Mouse (Mus musculus) midbrain, embryonic 15.5 days (tissue): ENCODE measurements around the gene Gm49510. TPM values are rescaled to one million over a fixed set of nuclear protein-coding genes. Genes with fewer than 3 reads are reported as not detected.
A peak's percentile ranks its signal among the peaks of the same experiment; 100 is the strongest.

Experiments used
- ATAC-seq: fragments of 200-750 bp; cut with Nextera tagmentation; replicated peaks from 2 replicates; pipeline ENCODE4 v1.8.0; 2017; ENCODE audit warnings: moderate TSS enrichment
- H3K27ac ChIP-seq: fragments of 300-500 bp; sonication (generic); 2 replicates; pipeline ENCODE4 v1.5.1; 2015; ENCODE audit warnings: mild to moderate bottlenecking, inconsistent platforms
- H3K27me3 ChIP-seq: fragments of 300-500 bp; sonication (generic); replicated peaks from 2 replicates; pipeline ENCODE4 v1.6.1; 2015; ENCODE audit warnings: inconsistent platforms
- H3K36me3 ChIP-seq: fragments of 300-500 bp; sonication (generic); replicated peaks from 2 replicates; pipeline ENCODE4 v1.6.1; 2015; ENCODE audit warnings: inconsistent platforms
- H3K4me1 ChIP-seq: fragments of 300-500 bp; sonication (generic); 2 replicates; pipeline ENCODE4 v1.6.1; 2015; ENCODE audit warnings: inconsistent platforms
- H3K4me2 ChIP-seq: fragments of 300-500 bp; sonication (generic); 2 replicates; pipeline ENCODE4 v1.6.1; 2015; ENCODE audit warnings: inconsistent platforms, mild to moderate bottlenecking, moderate library complexity
- H3K4me3 ChIP-seq: fragments of 300-500 bp; sonication (generic); 2 replicates; pipeline ENCODE4 v1.5.1; 2015; ENCODE audit warnings: mild to moderate bottlenecking, inconsistent platforms
- H3K9ac ChIP-seq: fragments of 300-500 bp; sonication (generic); 2 replicates; pipeline ENCODE4 v1.6.1; 2015; ENCODE audit warnings: mild to moderate bottlenecking, inconsistent platforms
- H3K9me3 ChIP-seq: fragments of 300-500 bp; sonication (generic); 2 replicates; pipeline ENCODE4 v1.6.1; 2016; ENCODE audit warnings: inconsistent platforms
- WGBS: fragments of 180-500 bp; shearing (Covaris S2); methylation state at CpG from one replicate; pipeline ENCODE4 v1.1.7; 2015; ENCODE audit warnings: mixed read lengths; 5-methylcytosine and 5-hydroxymethylcytosine counted together
- polyA plus RNA-seq: library from polyadenylated mRNA; unstranded; fragments of >200 nt; fragmentation: Nextera tagmentation; extraction: Ambion mirVana; gene quantifications from 2 replicates; pipeline ENCODE4 v1.2.1, GENCODE M21; 2015

Gm49510 gene
- not detected in 2 replicates for polyA plus RNA-seq

DNA sequence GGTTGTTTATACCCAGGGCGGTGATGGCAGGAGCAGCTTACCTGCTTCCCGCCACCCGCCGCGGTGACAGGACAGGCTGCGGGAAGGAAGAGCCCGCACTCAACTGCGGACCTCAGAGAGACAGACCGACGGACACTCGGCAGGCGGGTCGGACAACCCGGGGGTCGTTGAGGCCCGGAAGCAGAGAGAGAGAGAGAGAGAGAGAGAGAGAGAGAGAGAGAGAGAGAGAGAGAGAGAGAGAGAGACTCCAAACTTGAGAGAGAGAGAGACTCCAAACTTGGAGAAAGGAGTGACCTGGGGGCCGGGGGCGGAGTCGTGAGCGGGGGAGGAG is at the start of gene Gm49510:
TSS of gene Gm49510 (plus strand) at position 259 of the 331 bp plus-strand sequence.
- Histone ChIP-seq H3K4me2 (peak within 1 kb of the TSS; percentile 97), H3K4me3 (peak within 1 kb of the TSS; percentile 49), H3K9ac (peak within 1 kb of the TSS; percentile 58), H3K36me3 (no peaks in the 10 kb centered on the region), H3K27me3 (peaks cover 28% of the 10 kb centered on the region), H3K4me1 (peaks cover 18% of the 10 kb centered on the region), H3K27ac (no peak within 1 kb of the TSS), H3K9me3 (no peaks in the 10 kb centered on the region)
- 2% methylated on average over 20 of the region's 20 CpGs for WGBS
- ATAC-seq, result no peak

DNA sequence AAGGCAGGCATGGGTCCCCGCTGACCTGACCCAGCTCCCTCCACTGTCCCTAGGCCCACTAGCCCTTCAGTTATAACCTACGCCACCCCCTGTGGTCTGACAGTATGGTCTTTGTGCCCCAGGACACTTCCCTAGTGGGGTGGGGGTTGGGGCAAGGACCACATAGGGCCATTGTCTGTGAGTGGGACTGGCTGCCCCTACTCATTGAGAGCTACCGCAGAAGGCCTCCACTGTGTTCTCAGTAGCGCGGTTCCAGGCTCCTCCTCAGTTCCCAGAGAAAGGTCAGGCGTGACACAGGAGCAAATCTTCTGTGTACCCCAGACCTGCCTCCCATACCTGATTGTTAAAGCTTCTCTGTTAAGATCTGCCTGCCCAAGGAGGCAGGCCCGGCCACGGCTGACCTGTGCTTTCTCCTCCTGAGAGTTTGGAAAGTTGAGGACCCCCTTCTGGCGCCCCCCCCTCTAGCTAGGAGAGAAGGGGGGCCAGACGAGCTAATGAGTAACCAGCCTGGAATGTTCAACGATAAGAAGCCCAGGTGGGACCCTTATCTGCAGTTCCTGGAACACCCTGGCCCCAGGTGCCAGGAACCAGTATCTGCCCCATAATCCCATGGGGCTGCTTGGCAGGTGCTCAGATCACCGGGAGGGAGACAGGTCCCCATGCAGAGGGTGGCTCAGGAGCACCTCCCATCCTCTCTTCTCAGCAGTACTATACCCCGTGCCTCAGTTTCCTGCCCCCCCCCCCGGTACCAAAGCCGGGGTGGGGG is 49.2 kb upstream of the Gm49510 start:
- H3K36me3 ChIP-seq, result no peaks in the 10 kb centered on the region
- H3K27ac ChIP-seq, result no peak overlapping the region
- 66% methylated on average over 14 of the region's 15 CpGs for WGBS
- H3K9me3 ChIP-seq, result no peaks in the 10 kb centered on the region
- no peak overlapping the region for H3K9ac ChIP-seq
- peaks cover 6% of the 10 kb centered on the region; the same call in 1 of the 2 replicates for H3K4me1 ChIP-seq
- no peaks in the 10 kb centered on the region; the same call in 1 of the 2 replicates for H3K27me3 ChIP-seq
- H3K4me3 ChIP-seq, result no peak overlapping the region
- no peak for ATAC-seq
- no peak overlapping the region for H3K4me2 ChIP-seq

DNA sequence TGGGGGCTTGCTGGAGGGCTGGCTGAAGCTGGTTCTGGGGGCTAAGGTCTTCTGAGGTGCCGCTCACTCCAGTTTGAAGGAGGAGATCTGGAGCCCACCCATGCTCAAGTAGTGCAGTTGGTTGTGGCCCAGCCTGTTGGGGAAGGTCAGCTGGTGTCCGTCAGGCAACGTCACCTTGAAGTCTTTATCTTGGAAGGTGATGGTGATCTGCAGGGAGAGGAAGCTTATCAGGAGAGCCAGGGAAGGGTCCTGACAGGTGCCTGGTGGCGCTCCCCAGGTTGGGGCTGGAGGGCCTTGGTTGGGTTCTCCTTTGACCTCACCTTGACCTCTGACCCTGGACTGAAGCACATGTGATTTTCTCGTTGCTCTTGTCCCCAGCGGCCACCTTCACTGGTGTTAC is 48.5 kb upstream of the Gm49510 start:
- H3K27ac ChIP-seq, result no peak overlapping the region
- WGBS, result 81% methylated on average over 6 of the region's 6 CpGs
- 0 out of 2 replicates have a peak, but pooled peaks cover 3% of the 10 kb centered on the region for H3K4me1 ChIP-seq
- H3K9ac ChIP-seq, result no peak overlapping the region
- no peaks in the 10 kb centered on the region for H3K36me3 ChIP-seq
- H3K9me3 ChIP-seq, result no peaks in the 10 kb centered on the region
- H3K27me3 ChIP-seq, result no peaks in the 10 kb centered on the region; the same call in 1 of the 2 replicates
- ATAC-seq, result no peak
- no peak overlapping the region for H3K4me2 ChIP-seq
- no peak overlapping the region for H3K4me3 ChIP-seq

- Histone ChIP-seq H3K9me3 (no peaks in the 10 kb centered on the region), H3K4me2 (no peak overlapping the region), H3K36me3 (no peaks in the 10 kb centered on the region), H3K4me1 (0 out of 2 replicates have a peak, but pooled peaks cover 3% of the 10 kb centered on the region), H3K9ac (no peak overlapping the region; the same call in 1 of the 2 replicates), H3K27ac (no peak overlapping the region), H3K4me3 (no peak overlapping the region), H3K27me3 (no peaks in the 10 kb centered on the region; the same call in 1 of the 2 replicates)
- peak; percentile 72 for ATAC-seq
- 16% methylated on average over 13 of the region's 13 CpGs for WGBS
These were observed 47.8 kb upstream of the Gm49510 start for GRCm38 (mm10) chr15:78851505-78852153.

GRCm38 (mm10) chr15:78855303-78855965 is 44.0 kb upstream of the Gm49510 start, which contains the start of gene Lgals2:
TSS of gene Lgals2 (minus strand) at chr15:78855529.
- no peaks in the 10 kb centered on the region for H3K27me3 ChIP-seq
- ATAC-seq, result no peak
- no peak within 1 kb of the TSS for H3K27ac ChIP-seq
- 72% methylated on average over 8 of the region's 8 CpGs for WGBS
- H3K36me3 ChIP-seq, result no peaks in the 10 kb centered on the region
- no peak within 1 kb of the TSS for H3K9ac ChIP-seq
- 0 out of 2 replicates have a peak, but pooled peaks cover 3% of the 10 kb centered on the region for H3K4me1 ChIP-seq
- no peaks in the 10 kb centered on the region for H3K9me3 ChIP-seq
- no peak within 1 kb of the TSS for H3K4me3 ChIP-seq
- H3K4me2 ChIP-seq, result no peak within 1 kb of the TSS

- no peak overlapping the region for H3K9ac ChIP-seq
- WGBS, result 82% methylated on average over 7 of the region's 7 CpGs
- no peaks in the 10 kb centered on the region for H3K27me3 ChIP-seq
- no peak overlapping the region for H3K4me3 ChIP-seq
- ATAC-seq, result no peak
- H3K9me3 ChIP-seq, result no peaks in the 10 kb centered on the region
- no peak overlapping the region for H3K4me2 ChIP-seq
- H3K27ac ChIP-seq, result no peak overlapping the region
- H3K36me3 ChIP-seq, result no peaks in the 10 kb centered on the region
- no peaks in the 10 kb centered on the region for H3K4me1 ChIP-seq
These were observed 42.5 kb upstream of the Gm49510 start for GRCm38 (mm10) chr15:78857009-78857408.

GRCm38 (mm10) chr15:78859311-78859710 is 40.2 kb upstream of the Gm49510 start:
- Histone ChIP-seq H3K4me3 (no peak overlapping the region), H3K9ac (no peak overlapping the region), H3K4me2 (no peak overlapping the region), H3K27me3 (no peaks in the 10 kb centered on the region), H3K27ac (no peak overlapping the region), H3K36me3 (no peaks in the 10 kb centered on the region), H3K9me3 (no peaks in the 10 kb centered on the region), H3K4me1 (no peaks in the 10 kb centered on the region)
- no peak for ATAC-seq
- 83% methylated on average over 4 of the region's 4 CpGs for WGBS

DNA sequence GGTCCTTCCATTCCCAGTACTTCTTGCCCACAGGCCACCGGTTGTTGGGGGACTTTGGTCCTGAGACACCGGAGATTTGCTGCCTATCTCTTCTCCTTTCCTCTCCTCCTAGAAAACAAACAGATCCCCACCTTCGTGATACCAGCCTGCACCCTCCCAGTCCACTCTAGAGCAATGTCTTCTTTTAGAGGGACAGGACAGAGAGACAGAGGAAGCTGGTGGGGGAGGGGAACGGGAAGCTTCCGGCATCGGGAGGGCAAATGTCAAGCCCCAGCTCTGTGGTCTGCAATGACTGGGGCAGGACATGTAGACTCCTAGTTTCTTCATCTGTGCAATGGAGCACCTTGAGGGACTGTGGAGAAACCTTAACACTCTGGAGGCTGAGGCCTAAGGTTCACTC is 39.8 kb upstream of the Gm49510 start:
- no peaks in the 10 kb centered on the region for H3K36me3 ChIP-seq
- 78% methylated on average over 6 of the region's 6 CpGs for WGBS
- H3K27ac ChIP-seq, result no peak overlapping the region
- no peak overlapping the region for H3K4me3 ChIP-seq
- H3K4me1 ChIP-seq, result no peaks in the 10 kb centered on the region
- H3K27me3 ChIP-seq, result no peaks in the 10 kb centered on the region
- H3K9ac ChIP-seq, result no peak overlapping the region
- no peak for ATAC-seq
- H3K9me3 ChIP-seq, result no peaks in the 10 kb centered on the region
- H3K4me2 ChIP-seq, result no peak overlapping the region

GRCm38 (mm10) chr15:78862280-78862679 is 37.2 kb upstream of the Gm49510 start:
- no peak overlapping the region for H3K27ac ChIP-seq
- no peaks in the 10 kb centered on the region for H3K27me3 ChIP-seq
- H3K4me3 ChIP-seq, result no peak overlapping the region
- H3K4me2 ChIP-seq, result no peak overlapping the region
- ATAC-seq, result no peak
- H3K4me1 ChIP-seq, result no peaks in the 10 kb centered on the region
- H3K9ac ChIP-seq, result no peak overlapping the region
- 81% methylated on average over 5 of the region's 5 CpGs for WGBS
- no peaks in the 10 kb centered on the region for H3K9me3 ChIP-seq
- no peaks in the 10 kb centered on the region for H3K36me3 ChIP-seq

- Histone ChIP-seq H3K4me2 (no peak overlapping the region), H3K27ac (no peak overlapping the region), H3K4me3 (no peak overlapping the region), H3K27me3 (no peaks in the 10 kb centered on the region), H3K36me3 (no peaks in the 10 kb centered on the region), H3K4me1 (no peaks in the 10 kb centered on the region), H3K9ac (no peak overlapping the region), H3K9me3 (no peaks in the 10 kb centered on the region)
- ATAC-seq, result no peak
- WGBS, result 73% methylated on average over 2 of the region's 2 CpGs
These were observed 36.3 kb upstream of the Gm49510 start for GRCm38 (mm10) chr15:78863154-78863553.

DNA sequence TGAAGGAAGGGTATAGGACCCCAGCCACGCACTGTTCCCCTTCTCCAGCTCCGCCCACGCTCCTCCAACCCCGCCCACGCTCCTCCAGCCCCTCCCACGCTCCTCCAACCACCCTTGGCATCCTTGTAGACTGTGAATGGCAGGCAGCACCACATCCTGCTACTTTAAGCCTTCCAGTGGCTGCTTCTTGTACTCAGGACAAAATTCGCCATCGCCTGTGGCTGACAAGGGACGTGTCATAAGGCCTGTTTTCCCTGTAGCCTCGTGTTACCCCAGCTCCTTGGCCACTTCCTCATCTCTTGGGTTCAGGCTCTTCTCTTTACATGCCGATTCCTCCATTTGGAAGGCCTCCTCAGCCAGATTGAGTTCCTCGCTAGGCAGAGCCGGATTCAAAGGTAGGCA is 35.6 kb upstream of the Gm49510 start:
- H3K27me3 ChIP-seq, result no peaks in the 10 kb centered on the region
- H3K9ac ChIP-seq, result no peak overlapping the region
- no peak overlapping the region for H3K4me2 ChIP-seq
- no peak overlapping the region for H3K4me3 ChIP-seq
- 55% methylated on average over 13 of the region's 13 CpGs for WGBS
- H3K9me3 ChIP-seq, result no peaks in the 10 kb centered on the region
- H3K27ac ChIP-seq, result no peak overlapping the region
- no peaks in the 10 kb centered on the region for H3K4me1 ChIP-seq
- no peak for ATAC-seq
- H3K36me3 ChIP-seq, result no peaks in the 10 kb centered on the region

- H3K4me1 ChIP-seq, result no peaks in the 10 kb centered on the region; the same call in 1 of the 2 replicates
- WGBS, result 18% methylated on average over 9 of the region's 9 CpGs
- peak overlapping the region; percentile 51 for H3K27ac ChIP-seq
- no peaks in the 10 kb centered on the region for H3K27me3 ChIP-seq
- peak; percentile 66; the same call in 1 of the 2 replicates for ATAC-seq
- no peak overlapping the region for H3K9ac ChIP-seq
- H3K36me3 ChIP-seq, result no peaks in the 10 kb centered on the region
- no peak overlapping the region for H3K4me2 ChIP-seq
- no peaks in the 10 kb centered on the region for H3K9me3 ChIP-seq
- no peak overlapping the region for H3K4me3 ChIP-seq
These were observed 31.1 kb upstream of the Gm49510 start for GRCm38 (mm10) chr15:78868398-78868797.
